Mouse (Mus musculus) layer of hippocampus, adult 2 months (tissue): ENCODE measurements around the gene Slc5a3. TPM values are rescaled to one million over a fixed set of nuclear protein-coding genes. Genes with fewer than 3 reads are reported as not detected.

Source experiments
- DNase-seq, 2 experiments: peaks; one replicate each; pipeline ENCODE4 v3.0.0; 2022; ENCODE audit warnings: low spot score in 2 of 2
- H3K27ac ChIP-seq: fragments of 200-600 bp; 2 replicates; pipeline ENCODE4 v1.8.1; 2022
- H3K4me3 ChIP-seq: fragments of 200-600 bp; 2 replicates; pipeline ENCODE4 v1.8.1; 2022; ENCODE audit warnings: mild to moderate bottlenecking
- CTCF ChIP-seq: fragments of 200-600 bp; conservative IDR thresholded peaks from 2 replicates; pipeline ENCODE4 v1.8.1; 2022; ENCODE audit warnings: antibody characterized with exemption, mild to moderate bottlenecking, moderate library complexity
- total RNA-seq, 2 experiments: library from RNA; stranded (reverse); gene quantifications; 2 replicates each; pipeline ENCODE4 v1.2.3; 2021

Gene Slc5a3
- total RNA-seq, 2 experiments from 2014 or later, result 31.1 to 33.7 TPM

GRCm38 (mm10) chr16:92114706-92115241 lies 56.7 kb downstream of the Slc5a3 start:
- DNase-seq, result no peak
- TF ChIP-seq CTCF, result peak; percentile 13; the same call in 1 of the 2 replicates
- Histone ChIP-seq H3K27ac (peak overlapping the region; percentile 77), H3K4me3 (no peak overlapping the region)

GRCm38 (mm10) chr16:92115611-92116421 lies 57.7 kb downstream of the Slc5a3 start:
- Histone ChIP-seq H3K4me3 (peak overlapping the region; percentile 17; the same call in 1 of the 2 replicates), H3K27ac (peak overlapping the region; percentile 87)
- peak; percentile 62 to 63 for DNase-seq
- TF ChIP-seq CTCF, result no peak

- DNase-seq, result no peak
- Histone ChIP-seq H3K27ac (peak overlapping the region; percentile 87; the same call in 1 of the 2 replicates), H3K4me3 (no peak overlapping the region)
- TF ChIP-seq CTCF, result no peak
These were observed 59.5 kb downstream of the Slc5a3 start for GRCm38 (mm10) chr16:92117337-92118209.

- no peak for TF ChIP-seq CTCF
- H3K4me3 ChIP-seq, result no peak overlapping the region
- DNase-seq, result no peak
- no peak overlapping the region for H3K27ac ChIP-seq
These were observed 60.9 kb downstream of the Slc5a3 start for GRCm38 (mm10) chr16:92119013-92119515.

GRCm38 (mm10) chr16:92120899-92121531 lies 62.9 kb downstream of the Slc5a3 start:
- no peak overlapping the region for H3K4me3 ChIP-seq
- no peak for TF ChIP-seq CTCF
- H3K27ac ChIP-seq, result no peak overlapping the region
- DNase-seq, result no peak

- Histone ChIP-seq H3K4me3 (no peak overlapping the region), H3K27ac (no peak overlapping the region)
- no peak for DNase-seq
- no peak for TF ChIP-seq CTCF
These were observed 69.1 kb downstream of the Slc5a3 start for GRCm38 (mm10) chr16:92127226-92127625.

GRCm38 (mm10) chr16:92127666-92128065 lies 69.5 kb downstream of the Slc5a3 start:
- no peak for TF ChIP-seq CTCF
- DNase-seq, result no peak
- H3K27ac ChIP-seq, result no peak overlapping the region
- no peak overlapping the region for H3K4me3 ChIP-seq

GRCm38 (mm10) chr16:92129843-92130242 lies 71.7 kb downstream of the Slc5a3 start:
- no peak for TF ChIP-seq CTCF
- DNase-seq, result no peak
- Histone ChIP-seq H3K4me3 (no peak overlapping the region), H3K27ac (no peak overlapping the region)

GRCm38 (mm10) chr16:92132511-92132910 lies 74.4 kb downstream of the Slc5a3 start:
- no peak overlapping the region for H3K4me3 ChIP-seq
- no peak overlapping the region for H3K27ac ChIP-seq
- TF ChIP-seq CTCF, result no peak
- DNase-seq, result no peak

- H3K27ac ChIP-seq, result no peak overlapping the region
- DNase-seq, result no peak
- no peak overlapping the region for H3K4me3 ChIP-seq
- no peak for TF ChIP-seq CTCF
These were observed 76.1 kb downstream of the Slc5a3 start for GRCm38 (mm10) chr16:92134148-92134764.

- no peak for TF ChIP-seq CTCF
- H3K4me3 ChIP-seq, result no peak overlapping the region
- no peak for DNase-seq
- no peak overlapping the region for H3K27ac ChIP-seq
These were observed 78.2 kb downstream of the Slc5a3 start for GRCm38 (mm10) chr16:92136275-92136674.

Other genes with a start within 250 kb of the Slc5a3 start
- gene Mrps6, start 52 bp upstream of the Slc5a3 start, total RNA-seq, result 10 to 100 TPM; 46.8 to 49.1 TPM
- not detected for gene Gm49711, start within 50 bp of the Slc5a3 start, total RNA-seq
- under 1 TPM in 1 of 2 experiments, not detected in 1; 0.82 TPM for gene Kcne2, start 234.1 kb downstream of the Slc5a3 start, total RNA-seq
- gene Smim11, start 243.0 kb downstream of the Slc5a3 start, total RNA-seq, result 10 to 100 TPM; 19.2 to 20.4 TPM